Mouse (Mus musculus) midbrain, embryonic 15.5 days (tissue): Measurements from ENCODE around the gene Mras. TPM values are rescaled to one million over a fixed set of nuclear protein-coding genes. Genes with fewer than 3 reads are reported as not detected.

Experiments used
- ATAC-seq: fragments of 200-750 bp; cut with Nextera tagmentation; replicated peaks from 2 replicates; pipeline ENCODE4 v1.8.0; 2017; ENCODE audit warnings: moderate TSS enrichment
- H3K27ac ChIP-seq: fragments of 300-500 bp; sonication (generic); 2 replicates; pipeline ENCODE4 v1.5.1; 2015; ENCODE audit warnings: mild to moderate bottlenecking, inconsistent platforms
- H3K27me3 ChIP-seq: fragments of 300-500 bp; sonication (generic); replicated peaks from 2 replicates; pipeline ENCODE4 v1.6.1; 2015; ENCODE audit warnings: inconsistent platforms
- H3K36me3 ChIP-seq: fragments of 300-500 bp; sonication (generic); replicated peaks from 2 replicates; pipeline ENCODE4 v1.6.1; 2015; ENCODE audit warnings: inconsistent platforms
- H3K4me1 ChIP-seq: fragments of 300-500 bp; sonication (generic); 2 replicates; pipeline ENCODE4 v1.6.1; 2015; ENCODE audit warnings: inconsistent platforms
- H3K4me2 ChIP-seq: fragments of 300-500 bp; sonication (generic); 2 replicates; pipeline ENCODE4 v1.6.1; 2015; ENCODE audit warnings: inconsistent platforms, mild to moderate bottlenecking, moderate library complexity
- H3K4me3 ChIP-seq: fragments of 300-500 bp; sonication (generic); 2 replicates; pipeline ENCODE4 v1.5.1; 2015; ENCODE audit warnings: mild to moderate bottlenecking, inconsistent platforms
- H3K9ac ChIP-seq: fragments of 300-500 bp; sonication (generic); 2 replicates; pipeline ENCODE4 v1.6.1; 2015; ENCODE audit warnings: mild to moderate bottlenecking, inconsistent platforms
- H3K9me3 ChIP-seq: fragments of 300-500 bp; sonication (generic); 2 replicates; pipeline ENCODE4 v1.6.1; 2016; ENCODE audit warnings: inconsistent platforms
- WGBS: fragments of 180-500 bp; shearing (Covaris S2); methylation state at CpG from one replicate; pipeline ENCODE4 v1.1.7; 2015; ENCODE audit warnings: mixed read lengths; 5-methylcytosine and 5-hydroxymethylcytosine counted together
- polyA plus RNA-seq: library from polyadenylated mRNA; unstranded; fragments of >200 nt; fragmentation: Nextera tagmentation; extraction: Ambion mirVana; gene quantifications from 2 replicates; pipeline ENCODE4 v1.2.1, GENCODE M21; 2015

The Mras gene
- polyA plus RNA-seq, 1 experiment from 2014 or later: 64.3 TPM

DNA sequence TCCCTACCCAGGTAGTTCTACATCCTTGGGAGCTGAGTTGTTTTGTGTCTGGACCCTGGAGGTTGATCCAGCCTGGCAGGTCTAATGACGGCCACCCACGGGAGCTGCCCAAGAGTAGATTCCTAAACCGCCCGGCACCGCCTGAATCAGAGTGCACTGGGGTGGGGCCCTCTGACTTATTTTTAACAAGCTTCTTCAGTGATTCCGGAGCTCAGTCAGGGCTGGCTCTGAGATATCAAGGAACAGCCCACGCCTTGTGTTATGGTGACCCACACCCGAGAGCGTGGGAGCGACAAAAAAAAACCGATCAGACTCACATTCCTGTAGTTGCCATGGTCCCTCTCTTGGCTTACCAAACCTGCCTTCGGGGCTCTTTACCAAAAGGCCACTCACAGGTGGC, 97.1 kb downstream of the Mras start:
- ATAC-seq: no peak
- H3K4me2 ChIP-seq: no peak overlapping the region
- H3K27ac ChIP-seq: no peak overlapping the region
- no peaks in the 10 kb centered on the region for H3K27me3 ChIP-seq
- WGBS: 70% methylated on average over 12 of the region's 12 CpGs
- H3K9ac ChIP-seq: no peak overlapping the region
- no peaks in the 10 kb centered on the region for H3K36me3 ChIP-seq
- peaks cover 2% of the 10 kb centered on the region; the same call in 1 of the 2 replicates for H3K4me1 ChIP-seq
- no peak overlapping the region for H3K4me3 ChIP-seq
- no peaks in the 10 kb centered on the region for H3K9me3 ChIP-seq

DNA sequence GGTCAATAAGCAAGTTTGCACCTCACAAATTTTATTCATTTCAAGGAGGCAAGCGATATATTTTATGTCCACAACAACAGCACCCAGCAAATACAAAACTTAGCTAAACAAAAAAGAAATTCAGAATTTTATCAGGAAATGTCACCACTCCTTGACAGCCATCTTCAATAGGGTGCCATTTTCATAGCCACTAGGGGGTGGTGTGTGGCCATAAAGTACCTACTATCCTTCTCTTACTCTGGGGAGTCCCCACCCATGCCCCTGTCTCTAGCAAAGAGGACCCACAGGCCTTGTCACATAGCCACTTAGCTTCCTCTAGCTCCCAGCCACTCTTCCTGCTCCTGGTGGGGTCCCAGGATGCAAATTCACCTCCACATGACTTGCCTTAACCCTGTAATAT, 98.0 kb downstream of the Mras start:
- Histone ChIP-seq H3K4me3 (no peak overlapping the region), H3K4me1 (no peaks in the 10 kb centered on the region), H3K27ac (no peak overlapping the region), H3K9me3 (no peaks in the 10 kb centered on the region), H3K9ac (no peak overlapping the region), H3K27me3 (no peaks in the 10 kb centered on the region), H3K4me2 (no peak overlapping the region), H3K36me3 (no peaks in the 10 kb centered on the region)
- ATAC-seq: no peak
- 90% methylated on average over 1 of the region's 1 CpGs for WGBS

DNA sequence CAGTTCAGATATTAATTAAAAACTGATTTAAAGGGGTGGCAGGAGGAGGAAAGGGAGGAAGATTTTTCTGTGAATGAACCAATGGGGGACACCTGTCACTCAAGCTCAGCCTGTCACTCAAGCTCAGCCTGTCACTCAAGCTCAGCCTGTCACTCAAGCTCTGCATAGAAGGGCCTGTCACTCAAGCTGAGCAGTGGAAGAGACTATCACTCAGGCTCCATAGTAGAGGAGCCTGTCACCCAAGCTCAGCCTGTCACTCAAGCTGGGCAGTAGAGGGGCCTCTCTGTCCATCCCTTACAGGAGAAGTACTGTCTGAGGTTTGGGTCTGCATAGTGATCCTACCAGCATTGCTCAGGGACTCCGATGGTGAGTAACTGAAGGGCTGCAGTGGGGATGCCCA, 98.9 kb downstream of the Mras start:
- Histone ChIP-seq H3K9me3 (no peaks in the 10 kb centered on the region), H3K27ac (no peak overlapping the region), H3K9ac (no peak overlapping the region), H3K27me3 (no peaks in the 10 kb centered on the region), H3K4me3 (no peak overlapping the region), H3K4me1 (no peaks in the 10 kb centered on the region), H3K4me2 (no peak overlapping the region), H3K36me3 (no peaks in the 10 kb centered on the region)
- ATAC-seq: no peak
- 100% methylated on average over 1 of the region's 1 CpGs for WGBS

DNA sequence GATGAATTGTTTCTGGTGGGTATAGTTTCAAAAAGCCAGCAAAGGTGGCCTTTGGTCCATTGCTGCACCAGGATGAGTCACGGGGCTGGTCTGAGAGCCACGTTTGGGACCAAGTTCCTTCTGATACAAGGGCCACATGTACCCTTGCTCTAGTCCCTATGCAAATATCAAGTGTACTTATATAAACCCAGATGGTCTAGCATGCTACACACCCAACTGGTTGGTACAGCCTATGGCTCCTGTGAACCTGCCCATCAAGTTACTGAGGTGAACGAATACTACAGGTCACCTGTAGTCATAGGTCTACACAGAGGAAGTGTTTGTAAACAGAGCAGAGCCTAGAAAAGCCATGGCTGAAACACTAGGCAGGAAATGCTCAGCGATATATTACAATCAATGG, 100.6 kb downstream of the Mras start:
- Histone ChIP-seq H3K4me1 (no peaks in the 10 kb centered on the region), H3K36me3 (no peaks in the 10 kb centered on the region), H3K27ac (no peak overlapping the region), H3K4me3 (no peak overlapping the region), H3K27me3 (no peaks in the 10 kb centered on the region), H3K4me2 (no peak overlapping the region), H3K9me3 (no peaks in the 10 kb centered on the region), H3K9ac (no peak overlapping the region)
- ATAC-seq: no peak
- 89% methylated on average over 4 of the region's 4 CpGs for WGBS

Other genes starting within 250 kb of the Mras start
- gene Faiml, start 200.1 kb downstream of the Mras start, polyA plus RNA-seq: not detected in 2 replicates
- 62.6 and 63.5 TPM in 2 replicates for gene Cep70, start 194.0 kb downstream of the Mras start, polyA plus RNA-seq
- 0.63 and 0.75 TPM in 2 replicates for gene Esyt3, start 78.8 kb downstream of the Mras start, polyA plus RNA-seq
- 0.30 and 1.1 TPM in 2 replicates for gene Nme9, start 14.1 kb upstream of the Mras start, polyA plus RNA-seq
- 71.3 and 79.2 TPM in 2 replicates for gene Armc8, start 131.5 kb upstream of the Mras start, polyA plus RNA-seq
- 24.5 and 26.2 TPM in 2 replicates for gene Dbr1, start 138.4 kb upstream of the Mras start, polyA plus RNA-seq
- gene A4gnt, start 175.1 kb upstream of the Mras start, polyA plus RNA-seq: not detected in 2 replicates
- gene Dzip1l, start 192.1 kb upstream of the Mras start, polyA plus RNA-seq: 8.8 and 10.8 TPM in 2 replicates